Mouse (Mus musculus) G1E (cell line): ENCODE measurements around the gene Plekhg4.

Experiments
- CTCF ChIP-seq: IDR thresholded peaks from 2 replicates; pipeline ENCODE4 v1.5.1; 2012; ENCODE audit warnings: low read depth, low read length, inconsistent platforms, mixed read lengths
- GATA1 ChIP-seq: IDR thresholded peaks from 2 replicates; pipeline ENCODE4 v1.6.1; 2012; ENCODE audit warnings: borderline replicate concordance, low read length, inconsistent platforms, mixed read lengths
- TAL1 ChIP-seq: conservative IDR thresholded peaks from 2 replicates; pipeline ENCODE4 v1.6.1; 2012; ENCODE audit warnings: low read depth, low read length, inconsistent platforms, mixed read lengths

GRCm38 (mm10) chr8:105348450-105349095 lies 24.5 kb upstream of the Plekhg4 start, which contains the start of gene Slc9a5:
- TF ChIP-seq CTCF = no peak
- no peak for TF ChIP-seq TAL1
- TF ChIP-seq GATA1 = no peak
